Mouse (Mus musculus) urinary bladder, postnatal 25 days (tissue): ENCODE results near the gene Ebi3.
"Not testable (repeated sequence)": the region's sequence is repeated elsewhere in the genome, so short reads cannot be mapped to it uniquely, and the experiment has no call there.

Source experiments
- DNase-seq: peaks from one replicate; pipeline ENCODE4 v3.0.0; 2022; ENCODE audit warnings: low spot score

The Ebi3 gene

DNA sequence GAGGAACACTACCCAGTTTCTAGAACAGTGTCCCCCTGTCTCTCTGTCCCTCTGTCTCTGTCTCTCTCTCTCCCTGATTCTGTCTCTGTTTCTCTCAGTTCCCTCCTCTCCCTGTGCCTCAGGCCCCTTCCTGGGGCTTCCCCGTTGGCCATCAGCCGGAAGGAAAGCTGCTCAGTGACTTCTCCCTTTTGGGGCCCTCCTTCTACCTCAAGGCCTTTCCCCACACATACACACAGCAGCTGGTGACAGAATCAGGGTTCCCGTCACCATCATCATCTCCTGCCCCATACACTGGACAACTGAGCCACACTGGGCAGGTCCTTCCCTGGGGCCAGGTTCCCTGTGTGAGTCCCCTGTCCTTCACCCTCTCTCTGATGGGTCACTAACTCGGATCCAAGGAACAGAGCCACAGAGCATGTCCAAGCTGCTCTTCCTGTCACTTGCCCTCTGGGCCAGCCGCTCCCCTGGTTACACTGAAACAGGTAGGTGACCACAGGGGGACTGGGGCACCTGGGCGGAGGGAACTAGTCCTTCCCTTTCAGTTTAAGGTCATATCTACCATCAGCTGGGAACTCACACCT, at the start of gene Ebi3:
TSS of gene Ebi3 (plus strand) at position 194 of the 581 bp plus-strand sequence.
- DNase-seq: no peak

- no peak for DNase-seq
Measured at GRCm38 (mm10) chr17:55903087-55903486, 49.4 kb upstream of the Ebi3 start.

GRCm38 (mm10) chr17:55903687-55904086, 48.8 kb upstream of the Ebi3 start:
- no peak for DNase-seq

- DNase-seq: no peak
Measured at GRCm38 (mm10) chr17:55904131-55904530, 48.3 kb upstream of the Ebi3 start.

- no peak for DNase-seq
Measured at GRCm38 (mm10) chr17:55906669-55907068, 45.8 kb upstream of the Ebi3 start.

DNA sequence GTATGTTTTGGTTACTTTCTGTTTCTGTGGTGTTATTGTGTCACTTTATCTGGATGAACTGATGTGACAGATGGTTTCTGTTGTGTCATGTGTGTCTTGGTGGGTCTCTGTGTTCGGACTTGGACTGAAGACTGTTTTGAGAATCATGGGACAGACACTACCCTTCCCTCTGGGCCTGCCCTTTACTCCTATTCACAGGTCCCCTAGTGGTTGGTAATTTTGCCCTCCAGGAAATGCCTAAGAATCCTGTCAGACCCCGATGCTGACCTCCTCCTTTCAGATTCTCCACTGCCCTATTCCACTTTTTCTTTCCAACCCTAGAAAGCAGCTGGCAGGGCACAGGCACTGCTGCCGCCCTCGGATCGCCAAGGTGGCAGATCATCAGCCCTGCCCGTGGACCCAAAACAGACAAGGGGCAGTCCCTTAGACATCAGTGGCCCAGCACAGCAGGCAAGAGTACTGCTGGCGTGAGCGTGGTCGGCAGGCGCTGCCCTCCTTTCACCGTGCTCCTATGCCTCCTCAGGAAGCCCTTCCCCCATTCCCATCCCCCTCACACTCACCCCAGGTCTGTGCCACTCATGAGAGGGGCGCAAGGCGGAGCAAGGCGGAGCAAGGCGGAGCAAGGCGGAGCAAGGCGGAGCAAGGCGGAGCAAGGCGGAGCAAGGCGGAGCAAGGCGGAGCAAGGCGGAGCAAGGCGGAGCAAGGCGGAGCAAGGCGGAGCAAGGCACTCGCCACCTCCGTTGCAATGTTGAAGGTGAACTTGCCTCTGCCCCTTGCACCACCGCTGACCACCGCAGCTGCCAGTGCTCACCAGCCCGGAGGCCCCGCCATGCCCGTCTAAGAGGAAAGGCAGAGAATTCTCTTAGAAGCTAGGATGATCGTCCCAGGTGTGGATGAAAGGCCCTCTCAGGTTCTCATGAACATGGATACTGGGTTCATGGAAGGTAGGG, 20.6 kb upstream of the Ebi3 start:
- peak; percentile 43 for DNase-seq

DNA sequence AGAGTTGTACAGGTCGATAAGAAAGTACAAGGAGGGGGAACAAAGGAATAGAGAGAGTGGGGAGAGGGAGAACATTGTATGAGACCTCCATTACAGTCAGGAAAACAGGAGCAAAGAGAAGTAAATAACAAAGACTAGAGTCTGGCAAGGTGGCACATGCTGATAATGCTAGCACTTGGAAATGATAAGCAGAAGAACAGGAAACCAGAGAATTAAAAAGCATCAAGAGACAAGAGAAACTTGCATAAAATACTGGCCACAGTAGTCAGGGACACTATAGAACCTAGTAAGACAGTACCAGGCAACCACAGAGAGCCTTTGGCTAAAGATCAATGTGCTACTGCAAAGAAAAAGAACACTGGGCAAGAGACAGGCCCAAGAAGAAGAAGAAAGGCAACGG, 19.8 kb upstream of the Ebi3 start:
- DNase-seq: no peak

- DNase-seq: no peak
Measured at GRCm38 (mm10) chr17:55933191-55933590, 19.2 kb upstream of the Ebi3 start.

DNA sequence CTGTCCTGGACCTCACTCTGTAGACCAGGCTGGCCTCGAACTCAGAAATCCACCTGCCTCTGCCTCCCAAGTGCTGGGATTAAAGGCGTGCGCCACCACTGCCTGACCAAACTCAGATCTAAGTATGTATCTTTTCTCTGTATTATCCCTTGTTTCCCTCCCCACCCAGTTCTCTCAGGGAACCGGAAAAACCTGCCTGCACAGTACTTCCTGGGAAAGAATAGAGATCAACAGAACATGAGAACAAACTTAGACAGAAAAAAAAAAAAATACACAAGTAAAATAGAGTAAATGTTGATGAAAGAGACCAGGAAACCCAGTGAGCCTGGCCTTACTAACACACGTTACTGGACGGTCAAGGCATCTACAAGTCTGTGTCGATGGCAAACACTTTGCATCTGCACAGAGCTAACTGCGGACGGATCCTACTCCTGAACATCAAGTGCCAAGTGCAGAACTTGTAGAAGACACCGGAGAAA, 8.0 kb upstream of the Ebi3 start:
- DNase-seq: not testable (repeated sequence)

GRCm38 (mm10) chr17:55944866-55945682, 7.4 kb upstream of the Ebi3 start:
- DNase-seq: peak; percentile 82

DNA sequence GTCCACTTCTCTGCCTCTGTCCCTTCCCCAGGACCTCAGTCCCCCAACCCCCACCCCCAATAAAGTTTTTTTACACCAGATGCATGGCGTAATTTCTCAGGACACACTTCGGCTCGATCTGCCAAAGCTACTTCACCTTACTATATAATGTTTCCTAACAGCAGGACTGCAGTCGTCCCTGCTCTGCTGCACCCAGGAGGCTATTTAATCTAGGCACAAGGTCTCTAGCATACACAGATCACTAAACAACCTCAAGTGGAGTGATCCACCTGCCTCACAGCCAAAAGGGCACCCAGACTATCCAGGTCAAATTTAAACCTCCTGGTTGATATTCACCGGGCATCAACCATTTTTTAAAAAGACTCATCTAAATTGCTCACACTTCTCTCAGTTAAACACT, 6.7 kb upstream of the Ebi3 start:
- DNase-seq: no peak

DNA sequence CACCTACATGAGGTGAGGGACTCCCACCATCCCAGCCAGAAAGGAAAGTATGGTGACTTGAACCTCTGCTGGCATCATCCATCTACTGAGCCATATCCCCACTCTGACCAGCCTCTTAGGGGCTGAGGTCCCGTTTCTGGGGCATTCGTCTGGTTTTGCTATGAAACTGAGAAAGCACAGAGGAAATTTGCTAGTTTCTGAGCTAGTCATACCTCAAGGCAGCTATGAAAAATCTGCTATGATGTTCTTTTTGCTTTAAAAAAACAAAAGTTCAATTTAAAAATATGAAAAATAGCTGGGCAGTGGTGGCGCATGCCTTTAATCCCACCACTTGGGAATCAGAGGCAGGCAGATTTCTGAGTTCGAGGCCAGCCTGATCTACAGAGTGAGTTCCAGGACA, 3.8 kb upstream of the Ebi3 start:
- no peak for DNase-seq

- no peak for DNase-seq
Measured at GRCm38 (mm10) chr17:55949400-55949799, 3.0 kb upstream of the Ebi3 start, which contains the start of gene Zfp119b. Zfp119b (minus strand) TSS chr17:55949500.

DNA sequence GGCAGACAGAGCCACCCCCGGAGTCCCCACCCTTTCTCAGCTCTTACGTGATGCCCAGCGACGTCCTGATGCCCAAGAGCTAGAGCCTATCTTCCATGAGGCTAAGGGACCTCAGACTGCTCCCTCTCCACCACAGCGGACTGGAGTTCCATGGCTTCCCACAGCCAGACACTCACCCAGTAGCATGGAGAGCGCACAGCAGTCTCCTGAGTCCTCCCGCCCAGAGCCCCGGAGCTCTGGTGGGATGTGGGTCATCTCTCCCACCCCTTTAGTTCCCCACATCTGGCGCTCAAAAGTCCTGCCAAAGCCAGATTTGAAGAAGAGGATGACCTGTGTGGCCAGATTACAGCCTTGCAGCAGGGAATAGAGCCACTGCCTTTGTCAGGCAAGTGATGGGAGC, 1.8 kb upstream of the Ebi3 start:
- DNase-seq: no peak

GRCm38 (mm10) chr17:55952041-55952440, 399 bp upstream of the Ebi3 start:
- DNase-seq: no peak

GRCm38 (mm10) chr17:55953751-55954150, 1.3 kb downstream of the Ebi3 start:
- DNase-seq: no peak

GRCm38 (mm10) chr17:55954229-55954628, 1.8 kb downstream of the Ebi3 start:
- DNase-seq: no peak

DNA sequence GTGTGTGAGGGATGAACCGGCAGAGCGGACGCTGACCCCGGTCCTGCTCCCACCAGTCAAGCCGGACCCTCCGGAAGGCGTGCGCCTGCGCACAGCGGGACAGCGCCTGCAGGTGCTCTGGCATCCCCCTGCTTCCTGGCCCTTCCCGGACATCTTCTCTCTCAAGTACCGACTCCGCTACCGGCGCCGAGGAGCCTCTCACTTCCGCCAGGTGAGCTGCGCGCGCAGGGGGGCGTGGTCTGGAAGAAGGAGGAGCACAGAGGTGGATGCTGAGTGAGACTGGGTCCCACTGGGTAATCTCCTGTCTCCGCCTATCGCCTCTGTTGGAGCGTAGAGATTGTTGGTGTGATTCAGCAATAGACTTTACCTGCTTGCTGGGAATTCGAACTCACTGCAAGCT, 3.7 kb downstream of the Ebi3 start:
- peak; percentile 78 for DNase-seq

GRCm38 (mm10) chr17:55956591-55956990, 4.2 kb downstream of the Ebi3 start:
- no peak for DNase-seq

DNA sequence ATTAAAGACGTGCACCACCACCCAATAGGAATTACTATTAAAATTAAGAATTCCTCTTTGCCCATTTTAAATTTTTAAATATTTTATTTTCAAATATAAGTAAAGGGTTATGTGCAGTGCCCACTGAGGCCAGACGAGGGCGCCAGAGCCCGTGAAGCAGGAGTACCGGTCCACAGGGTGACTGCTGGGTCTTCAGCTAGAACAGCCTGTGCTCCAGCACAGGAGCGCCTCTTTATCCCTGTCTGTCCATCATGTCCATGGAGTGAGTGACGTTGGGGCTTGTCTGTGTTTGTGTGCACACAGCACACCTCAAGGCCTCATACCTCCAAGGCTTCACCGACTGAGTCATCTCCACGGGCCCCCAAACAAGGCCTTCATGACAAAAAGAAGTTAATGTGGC, 4.7 kb downstream of the Ebi3 start:
- peak; percentile 68 for DNase-seq

DNA sequence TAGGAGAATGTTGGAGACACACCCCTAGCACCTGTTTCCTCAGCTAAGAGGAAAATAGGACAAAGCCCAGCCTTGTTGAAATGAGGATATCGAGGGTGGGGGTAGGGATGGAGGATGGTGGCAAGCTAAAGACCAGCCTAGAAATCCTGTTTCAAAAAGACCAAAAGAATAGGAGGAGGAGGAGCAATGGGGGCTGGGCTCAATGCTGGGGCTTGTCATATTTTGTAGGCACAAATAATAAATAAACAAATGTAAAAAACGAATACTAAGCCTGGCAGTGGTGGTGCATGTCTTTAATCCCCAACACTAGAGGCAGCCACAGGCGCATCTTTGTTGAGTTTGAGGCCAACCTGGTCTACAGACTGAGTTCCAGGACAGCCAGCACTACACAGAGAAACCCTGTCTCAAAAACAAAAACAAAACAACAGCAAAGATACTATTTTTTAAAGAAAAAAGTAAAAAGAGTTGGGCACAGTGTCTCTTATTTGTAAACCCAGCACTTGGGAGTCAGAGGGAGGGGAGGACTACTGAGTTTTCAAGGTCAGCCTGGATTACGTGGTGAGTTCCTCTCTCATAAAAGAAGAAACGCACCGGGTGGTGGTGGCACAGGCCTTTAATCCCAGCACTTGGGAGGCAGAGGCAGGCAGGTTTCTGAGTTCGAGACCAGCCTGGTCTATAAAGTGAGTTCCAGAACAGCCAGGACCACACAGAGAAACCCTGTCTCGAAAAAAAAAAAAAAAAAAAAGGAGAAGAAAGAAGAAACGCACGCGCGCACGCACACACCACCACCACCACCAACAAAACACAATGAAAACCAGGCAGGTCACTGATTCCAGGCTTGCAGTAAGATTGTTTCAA, 5.5 kb downstream of the Ebi3 start:
- no peak for DNase-seq

- DNase-seq: no peak
Measured at GRCm38 (mm10) chr17:55958584-55958886, 6.1 kb downstream of the Ebi3 start.
